Mouse (Mus musculus): Measurements from ENCODE around the gene Rtkn2. TPM values are rescaled to one million over a fixed set of nuclear protein-coding genes. Genes with fewer than 3 reads are reported as not detected.

Rtkn2 gene
- polyA plus RNA-seq, 1 experiment from 2014 or later = 6.7 TPM

GRCm38 (mm10) chr10:68081712-68082111 lies 102.3 kb downstream of the Rtkn2 start:
- peaks cover 17% of the 10 kb centered on the region for H3K4me1 ChIP-seq
- ATAC-seq (ENCODE audit: extremely low read depth, insufficient number of reproducible peaks, low FRiP score, low TSS enrichment) = no peak
- 30% methylated on average over 6 of the region's 6 CpGs for WGBS

GRCm38 (mm10) chr10:68085574-68085973 lies 106.2 kb downstream of the Rtkn2 start:
- no peaks in the 10 kb centered on the region for H3K27me3 ChIP-seq (replicated peaks)
- 72% methylated on average over 4 of the region's 4 CpGs for WGBS
- no peak overlapping the region for H3K27ac ChIP-seq (replicated peaks)
- H3K36me3 ChIP-seq = no peaks in the 10 kb centered on the region
- no peaks in the 10 kb centered on the region for H3K9me3 ChIP-seq
- H3K4me2 ChIP-seq = no peak overlapping the region
- no peak for ATAC-seq (ENCODE audit: extremely low read depth, insufficient number of reproducible peaks, low FRiP score, low TSS enrichment)
- H3K9ac ChIP-seq = no peak overlapping the region
- H3K4me3 ChIP-seq = no peak overlapping the region
- H3K4me1 ChIP-seq = peaks cover 27% of the 10 kb centered on the region

More at GRCm38 (mm10) chr10:68081712-68082111, 102.3 kb downstream of the Rtkn2 start:
- H3K36me3 ChIP-seq = no peaks in the 10 kb centered on the region
- H3K4me3 ChIP-seq = no peak overlapping the region
- peaks cover 6% of the 10 kb centered on the region; the same call in 1 of the 2 replicates for H3K9me3 ChIP-seq
- H3K27ac ChIP-seq (replicated peaks) = no peak overlapping the region
- H3K4me2 ChIP-seq = no peak overlapping the region
- H3K9ac ChIP-seq = 0 out of 2 replicates have a peak overlapping the region, but pooled peaks have one; percentile 16
- no peaks in the 10 kb centered on the region for H3K27me3 ChIP-seq (replicated peaks)

- WGBS = 68% methylated on average over 4 of the region's 4 CpGs
- H3K36me3 ChIP-seq = no peaks in the 10 kb centered on the region
- H3K4me1 ChIP-seq = peaks cover 32% of the 10 kb centered on the region
- H3K27me3 ChIP-seq (replicated peaks) = no peaks in the 10 kb centered on the region
- no peak overlapping the region for H3K4me2 ChIP-seq
- no peak overlapping the region for H3K9ac ChIP-seq
- ATAC-seq (ENCODE audit: extremely low read depth, insufficient number of reproducible peaks, low FRiP score, low TSS enrichment) = no peak
- 0 out of 2 replicates have a peak overlapping the region, but pooled peaks have one; percentile 28 for H3K27ac ChIP-seq (replicated peaks)
- H3K9me3 ChIP-seq = no peaks in the 10 kb centered on the region
- no peak overlapping the region for H3K4me3 ChIP-seq
Observed at GRCm38 (mm10) chr10:68086973-68087372, 107.6 kb downstream of the Rtkn2 start.

- Histone ChIP-seq H3K27ac (replicated peaks) (no peak overlapping the region), H3K9me3 (no peaks in the 10 kb centered on the region), H3K9ac (no peak overlapping the region), H3K27me3 (replicated peaks) (no peaks in the 10 kb centered on the region), H3K4me2 (no peak overlapping the region), H3K4me3 (no peak overlapping the region), H3K36me3 (peaks cover 2% of the 10 kb centered on the region; the same call in 1 of the 2 replicates), H3K4me1 (peaks cover 34% of the 10 kb centered on the region)
- no peak for ATAC-seq (ENCODE audit: extremely low read depth, insufficient number of reproducible peaks, low FRiP score, low TSS enrichment)
- 78% methylated on average over 3 of the region's 3 CpGs for WGBS
Observed at GRCm38 (mm10) chr10:68087722-68088121, 108.4 kb downstream of the Rtkn2 start.

- H3K4me1 ChIP-seq = peaks cover 34% of the 10 kb centered on the region
- H3K9ac ChIP-seq = no peak overlapping the region
- H3K4me2 ChIP-seq = peak overlapping the region; percentile 36; the same call in 1 of the 2 replicates
- WGBS = 54% methylated on average over 15 of the region's 15 CpGs
- peak overlapping the region; percentile 88 for H3K27ac ChIP-seq (replicated peaks)
- no peak for ATAC-seq (ENCODE audit: extremely low read depth, insufficient number of reproducible peaks, low FRiP score, low TSS enrichment)
- no peaks in the 10 kb centered on the region for H3K27me3 ChIP-seq (replicated peaks)
- H3K9me3 ChIP-seq = no peaks in the 10 kb centered on the region
- peaks cover 20% of the 10 kb centered on the region for H3K36me3 ChIP-seq
- no peak overlapping the region for H3K4me3 ChIP-seq
Observed at GRCm38 (mm10) chr10:68089435-68090196, 110.2 kb downstream of the Rtkn2 start.

GRCm38 (mm10) chr10:68090197-68090535 lies 110.8 kb downstream of the Rtkn2 start:
- Histone ChIP-seq H3K36me3 (peaks cover 26% of the 10 kb centered on the region), H3K4me1 (peaks cover 40% of the 10 kb centered on the region), H3K27ac (replicated peaks) (peak overlapping the region; percentile 88), H3K27me3 (replicated peaks) (no peaks in the 10 kb centered on the region), H3K9me3 (no peaks in the 10 kb centered on the region), H3K9ac (no peak overlapping the region), H3K4me2 (peak overlapping the region; percentile 36; the same call in 1 of the 2 replicates), H3K4me3 (no peak overlapping the region)
- 0 out of 2 replicates have a peak, but pooled peaks have one; percentile 61 for ATAC-seq (ENCODE audit: extremely low read depth, insufficient number of reproducible peaks, low FRiP score, low TSS enrichment)
- WGBS = 21% methylated on average over 4 of the region's 4 CpGs

GRCm38 (mm10) chr10:68090544-68090943 lies 111.2 kb downstream of the Rtkn2 start:
- Histone ChIP-seq H3K27me3 (replicated peaks) (no peaks in the 10 kb centered on the region), H3K9ac (no peak overlapping the region), H3K4me1 (peaks cover 43% of the 10 kb centered on the region), H3K27ac (replicated peaks) (peak overlapping the region; percentile 61), H3K4me2 (no peak overlapping the region), H3K36me3 (peaks cover 29% of the 10 kb centered on the region), H3K9me3 (no peaks in the 10 kb centered on the region), H3K4me3 (no peak overlapping the region)
- WGBS = 60% methylated on average over 3 of the region's 3 CpGs
- no peak for ATAC-seq (ENCODE audit: extremely low read depth, insufficient number of reproducible peaks, low FRiP score, low TSS enrichment)

GRCm38 (mm10) chr10:68091011-68091410 lies 111.6 kb downstream of the Rtkn2 start:
- Histone ChIP-seq H3K4me2 (no peak overlapping the region), H3K4me1 (peaks cover 46% of the 10 kb centered on the region), H3K36me3 (peaks cover 34% of the 10 kb centered on the region), H3K9me3 (no peaks in the 10 kb centered on the region), H3K27me3 (replicated peaks) (no peaks in the 10 kb centered on the region), H3K9ac (no peak overlapping the region), H3K4me3 (no peak overlapping the region), H3K27ac (replicated peaks) (peak overlapping the region; percentile 61)
- 35% methylated on average over 11 of the region's 11 CpGs for WGBS
- ATAC-seq (ENCODE audit: extremely low read depth, insufficient number of reproducible peaks, low FRiP score, low TSS enrichment) = no peak

GRCm38 (mm10) chr10:68091840-68092239 lies 112.5 kb downstream of the Rtkn2 start:
- WGBS = 68% methylated on average over 4 of the region's 4 CpGs
- no peaks in the 10 kb centered on the region for H3K9me3 ChIP-seq
- H3K27me3 ChIP-seq (replicated peaks) = no peaks in the 10 kb centered on the region
- H3K9ac ChIP-seq = no peak overlapping the region
- 0 out of 2 replicates have a peak overlapping the region, but pooled peaks have one; percentile 61 for H3K27ac ChIP-seq (replicated peaks)
- peaks cover 48% of the 10 kb centered on the region for H3K4me1 ChIP-seq
- H3K4me3 ChIP-seq = no peak overlapping the region
- no peak for ATAC-seq (ENCODE audit: extremely low read depth, insufficient number of reproducible peaks, low FRiP score, low TSS enrichment)
- H3K4me2 ChIP-seq = no peak overlapping the region
- H3K36me3 ChIP-seq = peaks cover 42% of the 10 kb centered on the region

GRCm38 (mm10) chr10:68093496-68093895 lies 114.1 kb downstream of the Rtkn2 start:
- Histone ChIP-seq H3K36me3 (peaks cover 59% of the 10 kb centered on the region), H3K27me3 (replicated peaks) (no peaks in the 10 kb centered on the region), H3K27ac (replicated peaks) (no peak overlapping the region), H3K4me1 (peaks cover 44% of the 10 kb centered on the region), H3K4me3 (no peak overlapping the region), H3K9me3 (no peaks in the 10 kb centered on the region), H3K9ac (no peak overlapping the region), H3K4me2 (no peak overlapping the region)
- no peak for ATAC-seq (ENCODE audit: extremely low read depth, insufficient number of reproducible peaks, low FRiP score, low TSS enrichment)
- WGBS = 77% methylated on average over 3 of the region's 3 CpGs

GRCm38 (mm10) chr10:68095136-68095535 lies 115.8 kb downstream of the Rtkn2 start:
- Histone ChIP-seq H3K4me3 (no peak overlapping the region), H3K27ac (replicated peaks) (peak overlapping the region; percentile 28; the same call in 1 of the 2 replicates), H3K9ac (0 out of 2 replicates have a peak overlapping the region, but pooled peaks have one; percentile 10), H3K9me3 (no peaks in the 10 kb centered on the region), H3K36me3 (peaks cover 74% of the 10 kb centered on the region), H3K4me1 (peaks cover 34% of the 10 kb centered on the region), H3K27me3 (replicated peaks) (no peaks in the 10 kb centered on the region), H3K4me2 (no peak overlapping the region)
- ATAC-seq (ENCODE audit: extremely low read depth, insufficient number of reproducible peaks, low FRiP score, low TSS enrichment) = no peak
- 22% methylated on average over 2 of the region's 2 CpGs for WGBS

- 88% methylated on average over 12 of the region's 12 CpGs for WGBS
- Histone ChIP-seq H3K4me2 (no peak overlapping the region), H3K9ac (no peak overlapping the region), H3K4me3 (no peak overlapping the region), H3K27ac (replicated peaks) (no peak overlapping the region), H3K4me1 (peaks cover 28% of the 10 kb centered on the region), H3K36me3 (peaks cover 87% of the 10 kb centered on the region), H3K9me3 (no peaks in the 10 kb centered on the region), H3K27me3 (replicated peaks) (no peaks in the 10 kb centered on the region)
- ATAC-seq (ENCODE audit: extremely low read depth, insufficient number of reproducible peaks, low FRiP score, low TSS enrichment) = no peak
Observed at GRCm38 (mm10) chr10:68096395-68096794, 117.0 kb downstream of the Rtkn2 start.
